Mouse (Mus musculus) embryonic fibroblast, embryonic 13.5 days (primary cell): ENCODE data around the gene Gm4969.

ENCODE experiments used
- CTCF ChIP-seq: IDR thresholded peaks from 2 replicates; pipeline ENCODE4 v1.5.1; 2011; ENCODE audit warnings: mild to moderate bottlenecking, control low read depth, low read length, moderate library complexity, borderline replicate concordance; ENCODE audit not compliant: insufficient read depth
- POLR2A ChIP-seq: IDR thresholded peaks from 2 replicates; pipeline ENCODE4 v1.6.1; 2011; ENCODE audit warnings: low read depth, mild to moderate bottlenecking, control low read depth, low read length, moderate library complexity

- no peak for TF ChIP-seq CTCF
- peak; percentile 71; the same call in 1 of the 2 replicates for TF ChIP-seq POLR2A
These were observed 23.1 kb downstream of the Gm4969 start for GRCm38 (mm10) chr7:19094826-19095750.
